Mouse (Mus musculus) CD4-positive helper T cell, adult 2 months (primary cell): ENCODE results near the gene Vars2.

Experiments used
- DNase-seq: peaks from one replicate; pipeline ENCODE4 v3.0.0-alpha.2; 2012; ENCODE audit warnings: low read depth, missing footprints, low spot score

Vars2 gene

GRCm38 (mm10) chr17:35667334-35668065 is at the start of gene Vars2:
Gene Vars2 (minus strand): TSS chr17:35667592.
- DNase-seq = peak; percentile 97

DNA sequence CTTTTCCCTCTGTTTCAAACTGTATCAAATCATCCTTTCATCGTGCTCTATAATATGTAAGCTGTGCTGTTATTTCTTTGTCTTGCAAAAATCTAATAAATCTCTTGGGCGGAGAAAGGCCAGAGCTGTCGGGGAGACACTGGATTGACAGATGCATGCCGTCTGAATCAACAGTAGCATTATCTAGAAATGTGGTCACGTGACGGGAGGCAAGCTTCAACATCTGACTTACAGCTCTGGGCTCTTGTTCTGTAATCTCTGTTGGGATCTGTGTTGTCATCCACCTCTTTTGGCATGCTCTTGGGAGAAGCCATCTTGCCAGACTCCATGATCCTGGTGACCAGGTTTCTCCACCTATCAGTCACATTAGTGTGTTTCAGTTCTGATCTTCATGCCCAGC is 49.7 kb upstream of the Vars2 start:
- DNase-seq = no peak

DNA sequence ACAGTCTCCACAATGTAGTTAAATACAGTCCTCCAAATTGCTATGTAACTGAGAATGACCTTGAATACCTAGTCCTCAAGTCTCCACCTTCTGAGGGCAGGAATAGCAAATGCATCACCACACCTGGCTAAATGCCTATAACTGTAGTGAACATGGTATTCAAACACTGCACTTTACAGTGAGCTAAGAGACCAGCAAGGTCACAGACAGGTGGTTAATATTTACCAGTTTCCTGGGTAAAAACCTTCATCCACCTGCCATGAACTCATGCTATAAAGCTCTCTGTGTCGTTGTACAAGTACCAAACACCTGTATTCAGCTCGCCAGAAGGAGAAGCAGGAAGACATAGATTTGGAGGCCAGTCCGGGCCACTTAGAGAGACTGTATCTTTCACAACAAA is 48.7 kb upstream of the Vars2 start:
- DNase-seq = no peak

DNA sequence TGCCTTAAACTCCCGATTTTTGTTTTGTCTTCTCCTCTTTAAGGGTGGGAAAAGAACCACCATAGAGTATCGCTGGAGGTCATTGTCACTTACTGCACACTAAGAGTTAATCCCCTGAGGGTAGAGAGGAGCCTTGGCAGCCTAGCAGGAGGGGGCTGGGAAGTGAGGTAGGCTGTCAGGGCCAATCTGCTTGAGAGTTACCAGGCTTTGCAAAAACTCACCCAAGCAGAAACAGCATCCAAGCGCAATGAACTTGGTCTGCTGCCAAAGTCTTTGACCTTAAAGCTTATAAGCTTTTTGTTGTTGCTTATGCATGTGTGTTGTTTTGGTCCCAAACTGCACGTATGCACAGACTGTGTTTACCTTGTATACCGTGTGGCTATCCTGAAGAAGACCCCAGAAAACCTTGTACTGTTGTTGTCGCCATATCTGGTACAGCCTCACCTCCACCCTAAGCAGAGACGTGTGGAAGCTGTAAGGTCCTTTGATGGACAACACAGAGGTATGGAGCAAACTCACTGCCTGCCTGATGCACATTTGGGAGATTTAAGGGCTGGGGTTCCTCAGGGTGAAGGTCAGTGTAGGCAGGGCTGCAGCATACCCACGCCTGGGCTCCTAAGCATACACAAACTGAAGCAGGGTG is 43.4 kb upstream of the Vars2 start:
- no peak for DNase-seq

DNA sequence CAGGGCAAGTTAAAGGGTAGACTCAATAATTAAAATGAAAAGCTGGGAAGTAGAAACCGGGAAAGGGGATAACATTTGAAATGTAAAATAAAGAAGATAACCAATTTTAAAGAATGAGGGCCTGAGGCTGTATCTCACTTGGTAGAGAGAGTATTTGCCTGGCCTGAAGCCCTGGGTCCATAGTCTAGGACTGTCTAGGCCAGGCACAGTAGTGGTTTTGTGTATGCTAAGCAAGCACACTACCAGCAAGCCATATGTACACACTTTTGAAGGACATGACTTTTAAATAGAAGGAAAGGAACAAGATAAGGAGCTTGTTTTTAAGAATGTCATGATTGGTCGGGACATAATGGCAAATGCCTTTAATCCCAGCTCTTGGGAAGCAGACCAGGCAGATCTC is 41.2 kb upstream of the Vars2 start:
- DNase-seq = no peak

- DNase-seq = peak; percentile 73
Measured at GRCm38 (mm10) chr17:35707929-35708328, 40.5 kb upstream of the Vars2 start.

- DNase-seq = peak; percentile 77
Measured at GRCm38 (mm10) chr17:35705836-35706235, 38.4 kb upstream of the Vars2 start.

- peak; percentile 80 for DNase-seq
Measured at GRCm38 (mm10) chr17:35704621-35705464, 37.5 kb upstream of the Vars2 start, which contains the start of gene Ddr1. Gene Ddr1 (minus strand): TSS chr17:35704621.

DNA sequence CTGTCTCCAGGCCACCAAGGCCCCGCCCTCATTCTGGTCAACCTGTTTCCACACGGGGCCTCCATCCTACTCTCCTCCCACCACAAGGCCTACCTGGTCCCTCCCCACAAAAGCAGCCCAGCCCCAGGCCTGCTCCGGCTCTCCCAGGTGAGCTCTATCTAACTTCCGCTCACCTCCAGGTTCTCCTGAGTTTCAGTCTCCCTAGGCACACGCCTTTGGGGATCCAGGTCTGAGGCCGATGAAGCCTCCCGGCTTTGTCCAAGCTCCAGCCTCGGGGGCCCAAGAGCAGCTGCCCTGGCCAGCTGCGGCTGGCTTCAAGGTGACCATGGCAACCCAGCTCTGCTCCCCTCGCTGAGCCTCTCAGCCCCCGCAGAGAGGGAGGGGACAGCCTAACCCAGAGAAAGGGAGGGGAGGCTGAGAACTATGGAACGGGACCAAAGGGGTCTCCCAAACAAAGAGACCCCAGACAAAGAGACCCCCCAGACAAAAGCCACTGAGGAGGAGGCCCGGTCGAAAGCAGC is 36.4 kb upstream of the Vars2 start:
- DNase-seq = no peak

- no peak for DNase-seq
Measured at GRCm38 (mm10) chr17:35703065-35703464, 35.7 kb upstream of the Vars2 start.

DNA sequence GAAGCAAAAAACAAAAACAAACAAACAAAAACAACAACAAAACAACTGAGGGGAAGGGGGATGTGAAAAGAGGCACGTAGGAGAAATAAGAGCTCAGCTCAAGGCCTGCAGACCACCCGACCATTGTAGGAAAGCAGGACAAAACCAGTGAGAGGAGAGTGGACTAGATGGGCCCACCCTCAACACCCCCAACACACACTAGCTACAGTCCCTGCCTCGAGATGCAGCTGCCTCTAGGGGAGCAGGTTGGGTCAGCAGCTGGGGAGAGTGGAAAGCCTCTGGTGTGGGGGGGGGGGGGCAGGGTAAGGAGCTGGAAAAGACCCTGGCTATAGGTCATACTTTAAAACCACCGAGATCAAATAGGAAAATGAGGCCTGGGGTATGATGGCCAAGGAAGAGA is 35.2 kb upstream of the Vars2 start:
- DNase-seq = no peak

DNA sequence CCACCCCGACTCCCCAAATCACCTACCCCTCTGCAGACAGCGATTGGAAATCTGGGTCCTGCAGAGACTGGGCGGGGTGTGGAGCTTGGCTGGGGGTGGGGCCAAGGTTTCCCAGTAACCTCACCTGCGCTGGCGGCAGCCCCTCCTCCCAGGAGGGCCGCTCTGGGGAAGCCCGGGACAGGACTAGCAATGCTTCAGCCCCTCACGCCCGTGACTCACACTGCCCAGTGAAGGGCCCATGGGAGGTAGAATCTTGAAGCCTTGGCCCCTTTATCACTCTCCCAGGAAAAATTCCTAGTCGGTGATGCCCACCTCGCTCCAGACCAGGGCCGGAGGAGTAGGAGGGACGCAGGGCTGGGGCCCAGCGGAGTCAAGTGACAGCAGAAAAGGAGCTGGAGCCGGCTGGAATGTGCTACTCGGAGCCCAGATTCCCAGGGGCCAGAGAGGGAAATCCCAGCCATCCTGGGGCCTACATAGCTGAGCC is 34.6 kb upstream of the Vars2 start:
- no peak for DNase-seq

DNA sequence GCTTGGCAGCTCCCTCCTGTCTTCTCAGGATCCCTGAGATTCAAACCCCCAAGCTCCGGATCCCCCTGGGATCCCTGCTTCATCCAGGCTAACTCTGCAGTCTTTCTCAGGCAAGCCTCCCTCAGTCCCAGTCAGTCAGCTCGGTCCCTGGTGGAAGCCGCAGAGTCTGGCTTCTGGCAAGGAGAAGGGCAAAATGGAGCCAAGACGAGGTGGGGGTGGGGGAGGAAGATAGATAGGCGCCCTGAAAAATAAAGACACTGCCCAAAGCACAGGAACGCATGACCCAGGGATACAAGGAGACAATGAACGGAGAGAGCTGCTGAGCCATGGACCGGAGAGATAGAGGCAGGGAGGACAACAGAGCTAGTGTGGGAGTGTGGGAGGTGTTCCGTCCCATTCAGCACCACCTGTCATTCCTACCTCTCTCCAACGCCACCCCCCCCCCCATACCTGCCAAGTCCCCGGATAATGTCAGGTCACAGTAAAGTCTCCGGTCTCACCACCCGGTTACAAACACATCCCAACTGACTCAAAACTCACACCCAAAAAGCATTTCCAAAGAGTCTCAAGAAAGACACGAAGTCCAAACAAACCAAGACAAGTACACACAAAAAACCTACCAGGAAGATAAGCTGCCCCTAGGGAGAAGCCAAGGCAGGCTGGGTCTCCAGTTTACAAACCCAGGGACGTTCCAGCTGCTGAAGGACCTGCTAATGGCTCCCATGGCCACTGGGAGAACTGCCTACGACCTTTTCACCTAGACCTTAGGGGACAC is 34.0 kb upstream of the Vars2 start:
- no peak for DNase-seq

GRCm38 (mm10) chr17:35700371-35700961 is 33.1 kb upstream of the Vars2 start:
- peak; percentile 77 for DNase-seq

DNA sequence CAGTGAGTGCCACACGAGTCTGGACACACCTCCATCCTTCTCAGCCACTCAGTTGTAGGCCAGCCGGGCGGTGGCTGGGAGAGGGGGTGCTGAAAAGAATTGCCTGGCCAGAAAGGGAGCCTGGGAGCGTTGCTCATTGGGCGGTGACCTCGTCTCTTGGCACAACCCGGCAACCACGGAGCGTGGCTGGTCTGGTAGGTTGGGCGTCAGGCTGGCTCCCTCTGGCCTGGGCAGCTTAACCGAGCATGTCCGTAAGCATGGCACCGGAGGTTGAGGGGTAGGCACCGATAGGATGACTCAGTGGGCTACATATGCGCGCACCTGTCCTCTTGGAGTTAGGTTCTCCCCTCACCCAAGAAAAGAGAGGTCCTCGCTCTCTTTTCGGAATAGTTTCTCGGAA is 32.5 kb upstream of the Vars2 start:
- no peak for DNase-seq

DNA sequence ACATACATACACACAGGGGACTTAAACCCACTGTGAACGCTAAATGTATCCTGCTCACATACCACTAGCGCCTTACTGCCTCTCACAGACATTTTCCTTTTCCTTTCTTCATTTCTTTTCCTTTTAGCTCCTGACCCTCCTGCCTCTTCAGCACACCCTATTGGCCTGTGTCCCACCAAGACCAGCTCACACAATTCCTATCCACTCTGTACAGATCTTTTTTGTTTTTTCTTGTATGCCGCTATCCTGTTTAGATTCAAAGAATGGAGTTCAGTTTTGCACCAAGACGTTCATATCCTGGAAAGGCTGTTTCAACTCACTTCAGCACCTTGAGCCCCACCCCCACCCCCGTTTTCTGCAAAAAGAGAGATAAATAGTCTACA is 31.1 kb upstream of the Vars2 start:
- DNase-seq = no peak

GRCm38 (mm10) chr17:35697759-35698500 is 30.5 kb upstream of the Vars2 start:
- DNase-seq = no peak

DNA sequence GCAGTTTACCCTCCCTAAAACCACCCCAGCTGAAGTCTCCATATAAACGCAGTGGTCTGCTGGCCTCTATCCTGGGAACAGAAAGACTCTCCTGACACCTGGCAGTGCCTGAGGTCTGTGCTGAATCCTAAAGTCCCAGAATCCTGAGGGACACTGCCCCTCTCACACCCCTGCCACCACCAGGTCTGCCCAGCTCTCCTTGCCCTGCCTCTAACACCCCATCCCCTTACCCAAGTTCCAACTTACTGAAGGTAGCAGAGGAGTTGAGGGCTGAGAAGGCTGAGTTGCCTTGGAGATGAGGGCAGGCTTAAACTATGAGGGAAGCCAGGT is 30.0 kb upstream of the Vars2 start:
- DNase-seq = no peak

- no peak for DNase-seq
Measured at GRCm38 (mm10) chr17:35696691-35697090, 29.3 kb upstream of the Vars2 start.

DNA sequence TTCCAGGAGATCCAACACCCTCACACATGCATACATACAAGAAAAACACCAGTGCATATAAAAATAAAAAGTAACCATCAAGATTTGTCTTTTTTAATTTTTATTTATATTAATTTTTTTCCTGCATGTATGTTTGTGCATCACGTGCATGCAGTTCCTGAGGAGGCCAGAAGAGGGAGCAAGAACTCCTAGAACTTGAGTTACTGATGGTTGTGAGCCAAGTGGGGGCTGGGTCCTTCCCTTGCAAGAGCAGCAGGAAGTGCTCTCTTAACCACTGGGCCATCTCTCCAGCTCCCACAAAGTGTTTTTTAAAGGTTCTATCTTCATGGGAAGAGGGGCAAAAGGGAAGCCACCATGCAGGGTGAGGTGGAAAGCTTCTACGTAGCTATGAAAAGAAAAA is 27.9 kb upstream of the Vars2 start:
- DNase-seq = peak; percentile 51
